Mouse (Mus musculus) heart, postnatal 25 days (tissue): Measurements from ENCODE around the gene Mlh3. TPM values are rescaled to one million over a fixed set of nuclear protein-coding genes. Genes with fewer than 3 reads are reported as not detected.
A peak's percentile ranks its signal among the peaks of the same experiment; 100 is the strongest.

Experiments
- DNase-seq: peaks from one replicate; pipeline ENCODE4 v3.0.0; 2022; ENCODE audit warnings: low spot score
- intact Hi-C: fragments of 180-260 bp; cut with DNase I; formaldehyde crosslinking; loops from one replicate; pipeline ENCODE4 v1.15.1; 2025
- total RNA-seq, 2 experiments: library from RNA; stranded (reverse); gene quantifications; 2 replicates each; pipeline ENCODE4 v1.2.3; 2021

Mlh3 gene
- total RNA-seq, 2 experiments from 2014 or later = 6.9 to 7.5 TPM

DNA sequence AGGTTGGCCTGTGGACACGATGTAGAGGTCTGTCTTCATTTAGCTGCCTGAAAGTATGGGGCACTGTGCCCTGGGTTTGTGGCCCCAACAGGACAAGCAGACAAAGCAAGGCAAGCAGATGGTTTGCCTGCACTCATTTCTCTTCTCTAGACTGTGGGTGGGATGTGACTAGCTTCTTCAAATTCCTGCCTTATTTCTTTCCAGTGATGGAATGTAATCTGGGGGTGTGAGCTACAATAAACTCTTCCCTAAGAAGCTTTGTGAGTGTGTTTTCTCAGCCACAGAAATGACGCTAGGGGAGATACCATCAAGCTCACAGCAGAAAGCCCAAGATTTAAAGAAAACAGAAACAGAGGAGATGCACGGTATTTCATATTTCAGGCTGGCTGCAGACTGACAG is 18.3 kb downstream of the Mlh3 start:
- no peak for DNase-seq
- intact Hi-C loops = no loop called here

DNA sequence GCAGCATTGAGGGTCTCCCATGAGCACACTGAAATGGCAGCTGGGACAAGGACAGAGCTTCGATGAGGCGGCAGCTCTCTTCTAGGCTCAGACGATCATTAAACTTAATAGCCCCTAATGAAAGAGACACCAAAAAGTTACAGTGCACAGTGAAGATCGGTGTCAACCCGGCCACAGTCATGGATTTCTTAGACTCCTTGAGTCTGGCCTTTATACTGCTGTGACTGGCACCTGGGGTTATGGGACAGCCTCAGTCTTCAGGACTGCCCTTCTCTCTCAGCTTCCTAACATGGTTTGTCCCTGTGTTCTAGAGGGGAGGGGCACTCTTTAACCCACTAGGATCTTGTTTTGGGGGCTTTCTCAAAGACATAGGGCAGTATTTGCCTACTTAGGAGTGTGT is 32.8 kb downstream of the Mlh3 start:
- intact Hi-C loops = no loop called here

DNA sequence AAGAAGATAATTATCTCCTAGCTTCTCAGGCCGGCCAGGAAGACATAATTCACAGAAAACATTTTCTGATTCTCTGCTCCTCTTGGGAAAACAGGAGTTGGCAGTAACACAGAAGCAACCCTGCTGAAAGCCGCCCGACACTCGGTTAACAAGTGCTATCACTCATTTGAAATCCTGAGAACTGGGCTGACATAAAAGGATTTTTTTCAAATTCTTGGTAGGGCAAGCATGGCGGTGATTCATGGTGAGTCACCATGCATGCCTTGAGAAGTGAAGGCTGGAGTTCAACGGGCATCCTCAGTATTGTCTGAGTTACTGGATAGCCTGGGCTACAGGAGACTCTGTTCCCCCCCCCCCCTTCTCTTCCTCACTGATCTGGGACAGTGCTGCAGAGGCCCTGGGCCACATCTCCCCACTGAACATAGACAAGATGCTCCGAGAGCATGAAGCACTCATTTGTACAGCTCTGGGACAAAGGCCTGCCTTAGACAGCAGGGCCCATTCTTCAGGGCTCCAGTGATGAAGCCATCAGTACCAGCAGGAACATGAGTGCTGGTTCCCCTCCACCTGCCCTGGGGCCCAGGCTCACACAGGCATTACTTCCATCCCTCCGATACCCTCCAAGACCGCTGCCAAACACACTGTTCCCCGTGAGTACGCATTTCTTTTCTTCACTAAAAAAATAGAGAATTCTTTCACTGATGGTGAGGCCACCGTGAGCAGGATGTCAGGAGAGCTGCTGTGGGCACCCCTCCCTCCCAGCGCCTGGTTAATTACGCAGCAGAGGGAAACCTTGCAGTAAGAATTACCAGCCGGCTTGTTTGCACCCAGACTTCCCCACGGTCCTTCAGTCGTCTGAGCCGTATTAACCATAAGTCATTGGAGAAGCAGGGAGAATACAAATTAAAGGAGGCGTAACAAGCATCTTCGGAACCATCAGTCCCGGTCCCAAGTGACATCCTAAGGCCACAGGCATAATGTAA is 36.7 kb downstream of the Mlh3 start:
- intact Hi-C loops = no loop called here
- no peak for DNase-seq

More for the DNA sequence above, 32.8 kb downstream of the Mlh3 start:
- DNase-seq = no peak

DNA sequence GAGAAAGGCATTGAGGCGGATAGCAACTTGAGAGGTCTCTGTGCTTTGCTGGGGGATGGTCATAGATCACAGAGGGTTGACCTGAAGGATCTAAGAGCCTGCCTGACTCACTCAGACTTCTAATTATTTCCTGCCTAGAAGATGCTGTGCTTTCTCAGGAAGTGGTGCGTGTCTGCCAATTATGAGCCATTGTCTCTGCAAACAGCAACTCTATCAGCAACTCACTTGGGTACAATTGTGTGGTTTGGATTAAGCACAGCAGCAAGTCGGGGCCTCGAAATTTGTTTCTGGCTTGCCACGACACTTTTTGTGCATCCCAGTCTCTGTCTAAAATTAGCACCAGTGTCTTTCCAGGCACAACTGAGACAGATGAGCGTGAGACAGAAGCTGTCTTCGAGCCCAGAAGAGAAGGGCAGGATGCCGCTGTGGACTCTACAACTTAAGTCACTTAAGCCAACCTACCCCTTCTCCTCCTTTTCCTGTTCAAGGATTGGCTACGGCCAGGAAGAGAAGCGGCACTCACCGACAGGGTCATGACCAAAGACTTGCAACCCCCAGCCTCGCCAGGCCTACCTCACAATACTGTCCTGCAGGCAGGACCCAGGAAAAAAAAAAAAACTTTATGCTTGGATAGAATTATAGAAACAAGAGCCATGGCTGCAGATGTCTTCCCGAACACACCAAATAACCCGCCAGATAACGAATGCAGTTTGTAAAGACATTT is 42.4 kb downstream of the Mlh3 start:
- intact Hi-C loops = no loop called here
- DNase-seq = no peak

DNA sequence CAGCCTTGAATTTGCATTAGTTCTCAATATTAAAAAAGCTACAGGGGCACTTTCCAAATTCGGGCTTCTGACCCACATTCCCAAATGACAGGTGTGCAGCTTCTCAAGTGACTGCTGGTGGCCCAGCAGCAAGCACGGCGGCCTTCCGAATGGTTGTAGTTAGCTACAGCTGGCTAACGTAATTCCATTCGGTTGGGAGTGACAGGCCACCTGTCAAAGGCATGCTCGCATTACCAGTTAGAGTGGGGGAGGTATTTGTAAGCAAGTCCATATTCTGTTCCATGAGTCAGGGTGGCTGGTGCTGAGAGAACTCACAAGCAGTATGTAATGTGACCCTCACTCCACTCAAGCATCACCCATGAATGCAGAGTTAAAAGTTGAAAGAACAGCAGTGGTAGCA is 43.2 kb downstream of the Mlh3 start:
- no peak for DNase-seq
- intact Hi-C loops = no loop called here

DNA sequence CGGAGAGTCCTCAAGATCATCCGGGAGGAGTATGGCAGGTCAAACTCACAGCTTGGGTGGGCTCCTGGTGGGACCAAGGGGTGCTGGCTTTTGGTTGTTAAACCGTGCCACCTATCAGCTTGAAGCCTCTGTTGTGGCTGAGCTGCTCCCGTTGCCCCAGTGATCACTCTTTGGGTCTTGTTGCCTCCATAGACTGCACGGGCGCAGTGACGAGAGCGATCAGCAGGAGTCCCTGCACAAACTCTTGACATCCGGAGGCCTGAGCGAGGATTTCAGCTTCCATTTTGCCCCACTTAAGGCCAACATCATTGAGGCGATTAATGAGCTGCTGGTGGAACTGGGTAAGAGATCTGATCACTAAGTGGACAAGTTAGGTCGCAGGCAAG is 50.5 kb downstream of the Mlh3 start:
- no peak for DNase-seq

DNA sequence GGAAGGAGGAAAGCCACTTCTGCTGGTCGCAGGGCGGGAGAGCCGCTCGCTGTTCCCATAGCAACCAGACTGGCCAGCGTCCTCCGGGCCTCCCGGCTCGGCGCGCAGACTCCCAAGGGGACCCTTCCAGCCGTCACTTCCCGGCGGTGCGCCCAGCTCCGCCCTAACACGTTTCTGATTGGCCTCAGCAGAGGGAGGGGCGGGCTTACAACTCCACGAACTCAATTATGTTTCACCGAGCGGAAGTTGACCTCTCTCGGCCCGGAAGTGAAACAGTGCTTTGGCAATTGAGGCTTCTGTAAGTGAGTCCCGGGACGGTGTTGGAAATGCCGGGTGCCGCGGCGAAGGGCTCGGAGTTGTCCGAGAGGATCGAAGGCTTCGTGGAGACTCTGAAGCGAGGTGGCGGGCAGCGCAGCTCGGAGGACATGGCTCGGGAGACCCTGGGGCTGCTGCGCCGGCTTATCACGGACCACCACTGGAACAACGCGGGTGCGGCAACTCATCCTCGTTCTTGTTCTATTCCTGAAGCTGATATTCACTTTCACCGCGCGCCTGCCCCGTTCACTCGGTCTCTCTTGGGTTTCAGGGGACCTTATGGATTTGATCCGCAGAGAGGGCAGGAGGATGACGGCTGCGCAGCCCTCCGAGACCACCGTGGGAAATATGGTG is 51.0 kb downstream of the Mlh3 start, which contains the start of gene Eif2b2:
Gene Eif2b2 (plus strand): TSS at position 246 of the 669 bp plus-strand sequence.
- DNase-seq = peak; percentile 98
- intact Hi-C loops = loop anchor here (2.0 kb wide), 1 partner anchor 47 kb away; no protein-coding TSS in a partner anchor

More for the DNA sequence above, 50.5 kb downstream of the Mlh3 start:
- intact Hi-C loops = loop anchor here (2.0 to 5.0 kb wide), 2 partner anchors 47 to 67 kb away; partner anchors contain the start of genes Acyp1 and Zc2hc1c

DNA sequence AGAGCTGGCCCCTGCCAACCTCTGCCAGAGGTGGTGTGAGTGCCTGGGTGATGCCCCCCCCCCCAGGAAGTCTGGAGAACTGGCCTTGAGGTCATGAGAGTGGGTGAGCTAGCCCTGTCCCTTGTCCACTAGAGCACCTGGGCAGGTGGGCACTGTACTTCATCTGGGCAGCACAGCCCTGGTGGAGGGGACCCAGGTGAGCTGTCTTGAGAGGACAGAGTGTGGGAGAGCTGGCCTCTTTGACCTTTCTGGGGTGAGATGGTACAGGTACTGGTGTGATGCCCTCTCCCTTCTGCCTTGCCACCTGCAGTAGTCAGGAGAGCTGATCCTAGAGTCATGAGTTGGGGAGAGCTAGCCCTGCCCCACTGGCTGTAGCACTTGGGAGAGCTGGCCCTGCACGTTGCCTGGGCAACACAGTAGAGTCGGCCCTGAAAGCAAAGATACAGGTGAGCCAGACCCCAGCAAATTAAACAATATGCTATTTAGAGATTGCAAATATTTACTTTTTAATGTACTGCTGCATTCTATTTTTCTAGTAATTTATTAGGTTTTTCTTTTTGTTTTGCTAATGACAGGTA is 52.6 kb downstream of the Mlh3 start:
- DNase-seq = no peak
- intact Hi-C loops = loop anchor here (2.0 kb wide), 1 partner anchor 45 kb away; no protein-coding TSS in a partner anchor

DNA sequence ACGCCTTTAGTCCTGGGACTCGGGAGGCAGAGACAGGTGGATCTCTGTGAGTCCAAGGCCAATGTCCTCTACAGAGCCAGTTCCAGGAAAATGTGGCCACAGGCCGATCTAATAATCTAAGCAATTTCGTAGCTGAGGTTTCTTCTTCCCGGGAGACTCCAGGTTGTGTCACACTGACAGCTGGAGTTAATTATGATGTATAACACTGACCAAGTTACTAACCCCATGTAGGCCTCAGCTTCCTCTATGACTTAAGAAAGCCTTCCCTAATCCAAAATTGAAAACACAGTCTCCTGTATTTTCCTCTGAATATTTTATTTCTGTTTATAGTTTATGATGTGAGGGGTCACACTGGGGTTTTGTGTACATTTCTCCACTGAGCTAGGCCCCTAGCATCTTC is 55.4 kb downstream of the Mlh3 start:
- intact Hi-C loops = no loop called here
- DNase-seq = no peak

DNA sequence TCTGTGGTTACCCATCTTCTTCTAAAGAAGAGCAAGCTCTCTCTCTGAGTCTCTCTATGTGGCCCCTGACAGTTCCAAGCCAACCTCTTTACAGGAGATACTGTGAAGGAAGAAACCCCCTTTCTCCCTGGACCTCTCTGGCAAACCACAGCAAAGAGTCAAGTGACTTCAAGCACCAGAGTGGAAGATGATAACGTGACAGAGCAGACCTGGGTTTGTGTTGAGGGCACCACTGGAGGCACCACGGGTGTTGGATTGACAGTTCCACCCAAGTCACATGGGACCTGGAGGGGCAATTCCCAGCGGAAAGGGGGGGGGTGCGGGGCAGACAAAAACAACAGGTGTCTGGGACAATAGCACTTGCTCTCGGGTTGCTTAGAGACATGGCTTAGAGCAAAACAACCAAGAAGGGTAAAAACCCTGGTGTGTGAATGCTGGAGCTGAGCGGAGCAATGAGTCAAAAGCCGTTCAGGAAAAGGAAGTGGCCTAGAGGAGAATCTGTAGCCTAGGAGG is 61.7 kb downstream of the Mlh3 start:
- DNase-seq = no peak
- intact Hi-C loops = no loop called here

DNA sequence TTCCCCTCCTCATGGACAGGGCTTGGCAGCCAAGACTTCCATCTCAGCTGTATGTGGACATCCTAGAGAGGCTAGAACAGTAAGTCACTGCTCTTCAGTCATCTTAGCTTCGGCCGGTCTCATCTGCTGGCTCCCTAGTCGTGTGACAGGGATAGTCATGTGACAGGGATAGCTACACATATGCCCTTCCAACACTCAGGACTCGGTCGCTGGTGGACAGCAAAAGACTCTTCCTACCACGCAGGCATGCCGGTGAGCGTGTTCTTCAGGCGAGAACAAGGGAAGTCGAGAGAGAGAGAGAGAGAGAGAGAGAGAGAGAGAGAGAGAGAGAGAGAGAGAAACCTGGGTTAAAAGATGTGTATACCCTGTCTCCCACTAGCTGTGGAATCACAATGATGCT is 65.0 kb downstream of the Mlh3 start:
- intact Hi-C loops = no loop called here
- no peak for DNase-seq

DNA sequence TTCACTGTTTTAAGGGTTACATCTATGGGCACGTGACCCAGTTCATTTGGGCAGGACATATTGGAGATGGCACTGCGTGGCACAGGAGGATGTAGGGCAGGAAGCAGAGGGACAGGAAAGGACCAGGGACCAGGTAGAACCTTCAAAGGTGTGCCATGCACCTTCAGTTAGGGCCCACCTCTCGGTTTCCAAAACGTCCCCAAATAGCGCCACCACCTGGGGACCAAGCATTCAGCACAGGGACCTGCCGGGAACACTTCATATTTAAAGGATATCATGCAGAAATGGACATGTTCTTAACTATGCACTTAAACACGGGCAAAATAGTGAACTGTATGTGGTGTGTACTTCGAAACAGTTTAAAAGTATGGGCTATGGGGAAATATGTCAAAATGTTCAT is 66.3 kb downstream of the Mlh3 start:
- intact Hi-C loops = no loop called here

DNA sequence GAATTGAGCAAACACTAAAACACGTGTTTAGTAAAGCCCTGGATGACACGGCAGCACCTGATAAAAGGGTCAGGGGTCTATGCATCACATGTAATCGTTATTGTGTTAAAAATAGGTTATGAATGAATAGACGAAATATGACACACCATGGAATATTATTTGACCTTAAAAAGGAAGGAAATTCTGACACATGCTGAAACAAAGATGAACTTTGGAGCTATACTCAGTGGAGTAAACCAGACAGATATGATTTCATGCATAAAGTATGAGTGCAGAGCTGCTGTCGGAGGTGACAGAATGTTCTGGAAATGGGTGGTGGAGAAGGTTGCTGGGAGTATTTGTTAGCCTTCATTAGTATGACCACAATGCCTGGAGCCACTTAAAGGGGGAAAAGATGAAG is 66.7 kb downstream of the Mlh3 start:
- intact Hi-C loops = no loop called here
- no peak for DNase-seq

More for the DNA sequence above, 66.3 kb downstream of the Mlh3 start:
- DNase-seq = no peak

DNA sequence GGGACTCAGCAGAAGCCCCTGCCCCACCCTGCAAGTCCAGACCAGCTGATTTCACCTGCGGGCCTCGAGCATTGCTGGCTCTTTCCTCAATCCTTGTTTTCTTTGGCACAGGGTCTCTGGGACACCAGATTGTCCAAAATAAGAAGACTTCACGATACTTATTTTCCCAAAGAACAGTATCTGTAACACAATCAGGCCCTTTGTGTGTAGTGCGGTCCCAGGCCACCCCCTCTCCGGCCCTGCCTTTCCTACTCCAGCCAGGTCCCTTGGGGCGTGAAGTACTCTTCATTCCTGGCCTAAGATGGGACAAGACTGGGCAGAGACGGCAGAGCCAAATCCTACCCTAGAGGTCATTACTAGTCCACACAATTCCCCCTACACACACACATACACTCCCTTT is 68.2 kb downstream of the Mlh3 start:
- intact Hi-C loops = no loop called here
- DNase-seq = no peak

DNA sequence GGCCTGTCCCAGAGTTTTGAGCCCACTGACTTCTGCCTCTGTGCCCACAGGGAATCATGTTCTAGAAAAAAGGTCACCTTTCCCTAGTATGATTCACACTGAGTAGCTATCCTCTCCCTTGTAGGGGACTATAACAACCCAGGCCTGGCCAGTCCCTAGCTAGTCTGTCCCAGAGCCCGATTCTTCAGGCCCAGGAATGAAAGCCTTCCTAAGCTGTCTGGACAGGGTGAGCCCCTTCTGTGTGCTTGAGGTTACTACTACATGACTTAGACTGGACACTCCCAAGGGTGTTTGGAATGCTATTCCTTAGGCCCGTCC is 68.6 kb downstream of the Mlh3 start:
- intact Hi-C loops = no loop called here
- DNase-seq = no peak

DNA sequence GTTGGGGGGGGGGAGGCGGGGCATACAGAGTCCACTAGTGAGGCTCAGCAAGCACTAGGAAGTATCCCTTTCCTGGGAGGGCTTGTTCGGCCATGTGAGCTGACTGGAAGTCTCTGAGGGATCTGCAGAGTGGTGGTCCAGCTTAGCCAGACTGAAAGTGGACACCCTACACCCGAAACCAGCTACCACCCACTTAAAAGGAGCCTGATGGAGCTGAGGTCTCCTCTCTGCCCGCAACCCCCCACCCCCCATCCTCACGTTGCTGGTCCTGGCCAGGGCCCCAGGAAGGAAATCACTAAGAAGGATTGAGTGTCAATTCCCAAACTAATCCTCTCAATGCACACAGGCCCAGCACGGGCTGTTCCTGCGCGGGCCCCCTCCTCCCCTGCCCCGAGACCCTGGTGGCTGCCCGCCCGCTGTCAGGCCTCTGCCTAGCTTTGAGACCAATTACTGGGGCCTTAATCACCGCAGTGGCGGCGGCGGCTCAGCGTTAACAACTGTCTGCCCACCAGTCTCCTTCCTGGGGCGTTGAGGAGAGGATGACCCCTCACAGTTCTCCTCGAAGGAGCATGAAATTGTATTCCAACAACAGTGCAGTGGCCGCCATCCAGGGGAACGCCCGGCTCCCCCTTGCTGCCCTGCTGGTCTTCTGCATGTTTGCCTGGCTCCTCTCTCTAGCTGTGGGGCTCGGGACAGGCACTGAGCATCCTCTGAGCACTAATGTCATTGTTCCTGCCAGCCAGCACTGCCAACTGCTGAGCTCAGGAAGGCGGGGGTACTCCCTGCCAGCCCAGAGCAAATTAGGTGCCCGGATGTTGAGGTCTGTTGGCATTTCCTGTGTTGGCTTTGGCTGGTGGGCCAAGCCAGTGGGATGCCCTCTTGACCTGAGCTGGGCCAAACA is 69.2 kb downstream of the Mlh3 start:
- intact Hi-C loops = no loop called here
- DNase-seq = no peak

DNA sequence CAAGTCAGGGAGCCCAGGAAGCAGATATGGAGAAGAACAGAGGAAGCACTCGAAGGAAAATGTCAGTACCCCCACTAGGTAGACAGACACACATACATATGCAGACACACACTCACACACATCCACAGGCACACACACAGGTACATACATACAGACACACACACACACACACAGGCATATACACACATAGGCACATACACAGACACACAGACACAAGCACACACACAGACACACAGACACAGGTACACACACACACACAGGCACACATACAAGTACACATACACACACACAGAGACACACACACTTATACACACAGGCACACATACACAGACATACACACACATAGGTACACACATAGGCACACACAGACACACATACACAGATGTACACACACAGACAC is 70.4 kb downstream of the Mlh3 start:
- DNase-seq = no peak
- intact Hi-C loops = no loop called here

DNA sequence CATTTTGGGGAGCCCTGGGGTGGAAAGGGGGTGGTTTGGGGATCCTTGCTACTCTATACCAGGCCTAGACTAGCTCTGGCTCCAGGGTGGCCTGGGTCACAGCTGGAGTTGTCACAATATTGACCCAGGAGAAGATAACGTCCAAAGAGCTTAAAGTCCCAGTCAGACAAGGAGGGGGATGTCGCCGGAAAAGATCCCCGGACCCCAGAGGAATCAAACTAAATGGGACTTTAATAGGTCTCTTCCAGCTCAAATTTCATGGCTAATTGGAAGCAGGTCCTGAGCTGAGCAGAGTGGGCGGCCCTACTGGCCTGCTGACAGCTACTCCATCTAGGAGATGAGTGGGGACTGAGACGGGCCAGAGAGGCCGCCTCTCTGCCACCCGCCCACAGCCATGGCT is 72.5 kb downstream of the Mlh3 start:
- DNase-seq = no peak
- intact Hi-C loops = no loop called here

DNA sequence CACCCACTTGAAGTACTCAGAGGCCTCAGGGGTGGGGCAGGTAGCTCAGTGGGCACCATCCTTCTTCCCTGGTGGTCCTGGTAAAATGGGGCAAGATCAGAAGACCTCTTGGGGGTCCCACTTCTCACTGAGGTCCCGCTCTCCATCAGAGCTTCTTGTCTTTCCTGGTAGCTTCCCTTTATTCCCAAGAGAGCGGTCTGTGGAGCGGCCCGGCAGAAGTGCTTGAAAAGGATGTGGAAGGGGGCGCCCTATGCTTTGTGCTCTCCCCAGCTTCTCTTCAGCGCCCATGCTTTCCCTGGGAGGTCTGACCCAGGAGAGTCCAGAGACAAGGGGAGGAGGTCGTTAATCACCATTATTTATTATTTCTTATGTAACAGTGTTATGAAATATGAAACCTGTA is 73.0 kb downstream of the Mlh3 start:
- intact Hi-C loops = no loop called here
- DNase-seq = no peak
